Mouse (Mus musculus) adrenal gland, adult 18-20 months (tissue): ENCODE results near the gene Serpine1. TPM values are rescaled to one million over a fixed set of nuclear protein-coding genes. Genes with fewer than 3 reads are reported as not detected.

Source experiments
- DNase-seq, 2 experiments: peaks; one replicate each; pipeline ENCODE4 v3.0.0; 2021 to 2022; ENCODE audit warnings: low spot score in 2 of 2
- total RNA-seq, 2 experiments: library from RNA; stranded (reverse); gene quantifications; 1 replicate in 1 of 2; 2 replicates in 1 of 2; pipeline ENCODE4 v1.2.3; 2021

The Serpine1 gene
- total RNA-seq, 2 experiments from 2014 or later, result 3.3 to 17.1 TPM

DNA sequence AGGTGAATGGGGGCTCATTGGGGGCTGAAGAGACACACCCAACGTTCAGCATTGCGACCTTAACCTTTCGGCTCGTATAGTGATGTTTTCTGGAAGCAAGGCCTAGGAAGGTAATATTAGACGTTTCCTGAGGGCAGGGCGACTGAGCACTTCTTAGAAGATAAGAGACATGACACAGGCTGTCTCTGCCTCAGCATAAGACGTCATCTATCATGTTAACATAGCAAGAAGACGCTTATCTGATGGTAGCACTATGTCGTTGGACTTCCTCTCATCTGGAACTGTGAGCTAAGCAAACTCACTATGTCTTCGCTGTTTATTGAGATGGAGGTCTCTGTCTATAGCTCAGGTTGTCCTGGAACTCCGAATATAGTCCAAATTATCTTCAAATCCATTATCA, 26.4 kb upstream of the Serpine1 start:
- DNase-seq, result no peak

DNA sequence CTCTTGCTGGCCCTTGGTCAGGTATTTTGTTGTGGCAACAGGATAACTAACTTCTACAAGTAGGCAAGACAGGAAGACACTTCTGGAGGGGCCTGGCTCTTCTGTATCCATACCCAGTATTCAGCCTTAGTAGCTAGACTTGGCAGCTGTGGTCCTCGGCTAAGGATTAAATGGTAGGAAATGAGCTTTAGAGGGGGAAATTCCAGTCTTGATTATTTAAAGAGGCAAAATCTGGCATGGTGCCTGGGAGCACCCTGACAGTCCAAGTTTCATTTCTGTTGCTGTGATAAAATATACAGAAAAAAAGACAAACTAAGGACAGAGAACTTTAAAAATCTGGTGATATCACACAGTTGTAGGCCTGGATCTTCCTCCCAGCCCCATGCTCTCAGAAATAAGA, 24.0 kb upstream of the Serpine1 start:
- DNase-seq, result peak in 1 of 2 experiments; percentile 24

DNA sequence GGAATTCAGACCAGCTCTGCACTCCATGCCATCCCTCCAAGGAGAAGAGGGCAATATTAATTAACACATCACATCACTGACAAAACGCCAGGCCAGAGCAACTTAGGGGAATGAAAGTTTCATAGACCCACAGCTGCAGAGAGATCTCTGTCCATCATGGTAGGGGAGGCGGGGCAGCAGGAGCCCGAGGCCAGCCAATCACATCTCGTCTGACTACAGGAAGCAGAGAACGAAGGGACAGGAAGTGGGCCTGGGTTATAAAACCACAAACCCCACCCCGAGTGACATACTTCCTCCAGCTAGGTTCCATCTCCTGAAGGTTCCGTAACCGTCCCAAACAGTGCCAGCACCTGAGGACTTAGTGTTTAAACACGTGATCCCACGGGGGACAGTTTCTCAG, 23.1 kb upstream of the Serpine1 start:
- no peak for DNase-seq

DNA sequence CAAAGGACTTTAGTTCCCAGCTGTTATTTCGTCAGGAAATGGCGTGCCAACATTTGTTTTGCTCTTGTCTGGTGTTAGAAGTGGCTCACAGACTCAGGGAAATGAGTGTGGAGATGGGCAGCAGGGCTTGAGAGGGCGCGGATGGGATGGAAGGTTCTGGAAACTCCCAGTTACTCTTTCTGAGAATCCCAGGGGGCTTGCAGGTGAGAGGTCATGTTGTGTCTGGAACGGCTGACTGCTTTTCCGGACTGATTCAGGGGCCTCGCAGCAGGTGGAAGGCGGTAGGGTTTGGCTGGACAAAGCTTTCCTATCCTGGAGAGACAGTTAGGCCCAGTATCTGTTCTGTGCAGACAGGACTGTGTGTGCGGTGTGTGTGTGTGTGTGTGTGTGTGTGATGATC, 21.7 kb upstream of the Serpine1 start:
- DNase-seq, result no peak

DNA sequence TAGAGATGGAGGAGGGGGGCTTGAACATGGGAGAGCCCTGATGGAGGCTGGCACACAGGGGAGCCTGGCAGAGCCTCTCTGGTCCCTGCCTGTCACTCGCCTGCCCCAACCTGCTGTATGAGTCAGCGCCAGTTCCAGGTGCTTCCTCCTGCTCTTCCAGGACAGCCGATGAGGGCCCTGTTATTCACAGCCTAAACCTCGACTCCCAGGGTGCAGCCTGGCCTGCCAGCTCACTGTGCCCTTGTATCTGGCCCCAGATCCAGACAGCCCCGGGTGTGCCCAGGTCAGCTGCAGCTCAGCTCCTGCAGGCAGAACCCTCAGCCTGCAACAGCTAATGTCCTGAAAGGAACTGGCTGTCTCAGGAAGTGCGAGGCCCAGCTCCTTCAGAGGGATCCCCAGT, 19.5 kb upstream of the Serpine1 start:
- DNase-seq, result no peak

DNA sequence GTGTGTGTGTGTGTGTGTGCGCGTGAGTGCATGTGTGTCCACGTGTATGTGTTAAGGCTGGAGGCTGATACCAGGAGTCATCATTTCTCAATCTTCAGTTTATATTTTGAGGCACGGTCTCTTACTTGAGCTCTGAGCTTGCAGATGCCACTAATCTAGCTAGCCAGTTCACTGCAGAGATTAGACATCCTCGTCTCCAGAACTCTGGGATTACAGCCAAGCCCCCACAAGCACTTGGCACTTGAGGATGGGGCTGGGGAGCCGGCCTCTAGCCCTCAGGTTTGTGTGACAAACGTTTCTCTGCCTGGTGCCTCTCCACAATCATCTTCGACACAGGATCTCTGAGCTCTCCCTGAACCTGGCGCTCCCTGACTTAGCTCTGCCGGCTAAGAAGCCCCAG, 18.8 kb upstream of the Serpine1 start:
- no peak for DNase-seq

DNA sequence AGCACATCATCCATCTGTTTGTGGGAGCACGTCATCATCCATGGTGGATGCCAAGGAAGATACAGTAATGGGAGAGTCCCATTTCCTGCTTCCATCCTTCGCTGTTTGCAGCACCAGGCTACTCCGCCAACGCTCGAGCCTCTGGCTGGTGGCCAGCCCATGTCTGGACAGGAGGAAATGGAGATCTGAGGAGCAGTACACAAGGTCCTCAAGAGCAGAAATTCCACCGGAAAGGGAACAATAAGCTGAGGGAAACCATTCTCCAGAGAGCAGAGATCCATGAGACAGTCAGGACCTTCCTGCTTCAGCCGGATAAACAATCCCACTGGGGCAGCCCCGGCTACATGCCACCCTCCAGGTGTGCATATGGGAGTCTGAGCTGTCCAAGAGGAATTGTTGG, 15.3 kb upstream of the Serpine1 start:
- peak; percentile 21 to 59 for DNase-seq

DNA sequence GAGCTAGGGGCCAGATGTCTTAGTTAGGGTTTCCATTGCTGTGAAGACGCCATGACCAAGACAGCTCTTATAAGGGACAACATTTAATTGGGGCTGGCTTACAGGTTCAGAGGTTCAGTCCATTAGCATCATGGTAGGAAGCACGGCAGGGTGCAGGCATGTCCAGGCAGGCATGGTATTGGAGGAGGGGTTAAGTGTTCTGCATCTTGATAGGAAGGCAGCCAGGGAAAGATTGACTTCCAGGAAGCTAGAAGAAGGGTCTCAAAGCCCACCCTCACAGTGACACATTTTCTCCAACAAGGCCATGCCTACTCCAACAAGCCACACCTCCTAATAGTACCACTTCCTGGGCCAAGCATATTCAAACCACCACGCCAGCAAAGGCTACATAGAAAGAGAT, 13.7 kb upstream of the Serpine1 start:
- DNase-seq, result no peak

DNA sequence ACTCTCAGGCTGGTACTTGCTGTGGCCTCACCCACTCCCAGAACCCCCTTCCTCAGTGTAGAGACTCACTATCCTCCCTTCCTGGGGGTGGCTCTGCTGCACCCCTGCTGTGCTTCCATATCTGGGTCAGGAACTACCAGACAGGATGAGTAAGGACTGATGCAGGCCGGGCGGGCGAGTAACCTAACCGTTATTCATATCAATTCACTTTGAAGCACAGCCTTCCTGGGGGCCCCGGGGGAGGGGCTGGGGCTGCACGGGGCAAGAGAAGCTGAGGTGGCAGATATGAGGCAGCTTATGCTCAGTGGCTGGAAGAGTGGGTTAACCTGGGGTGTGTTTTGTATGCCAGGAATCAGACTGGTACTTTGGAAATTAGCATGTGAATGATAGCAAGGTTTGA, 13.0 kb upstream of the Serpine1 start:
- no peak for DNase-seq

DNA sequence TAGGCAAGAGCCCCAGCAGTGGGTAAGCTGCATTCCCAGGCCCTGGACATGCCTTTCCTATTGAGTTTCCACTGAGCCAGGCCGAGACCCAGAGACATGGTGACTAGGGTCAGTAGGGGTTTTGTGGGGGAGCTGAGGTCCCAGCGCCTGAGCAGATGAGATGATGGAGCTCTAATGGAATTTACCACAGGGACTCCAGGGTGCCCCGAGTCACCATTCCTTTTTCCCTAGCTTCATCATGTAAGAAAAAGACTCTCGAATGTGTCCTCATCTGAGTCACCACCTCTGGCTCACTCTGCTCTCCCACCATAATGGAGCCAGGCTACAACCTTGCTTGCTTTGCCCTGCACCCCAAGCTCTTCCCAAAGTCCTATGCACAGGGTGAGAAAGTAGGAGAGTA, 11.0 kb upstream of the Serpine1 start:
- no peak for DNase-seq

DNA sequence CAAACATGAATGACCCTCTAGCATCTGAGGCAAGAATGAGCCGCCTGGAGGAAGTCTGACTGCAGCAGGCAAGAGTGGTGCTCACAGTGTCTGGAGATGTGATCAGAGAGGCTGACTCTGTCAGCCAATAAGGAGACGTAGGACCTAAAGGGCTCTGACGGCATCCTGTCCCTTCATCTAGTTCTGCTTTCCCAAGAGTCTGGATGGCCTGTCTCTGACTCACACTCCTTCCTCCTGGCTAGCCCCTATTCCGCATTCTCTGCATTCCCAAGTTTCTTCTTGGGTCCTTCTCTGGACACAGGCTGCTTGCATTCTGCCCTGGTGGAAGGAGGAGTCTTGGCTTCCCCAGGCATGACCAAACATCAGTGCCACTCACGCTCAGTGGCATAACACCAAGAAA, 7.8 kb upstream of the Serpine1 start:
- no peak for DNase-seq

DNA sequence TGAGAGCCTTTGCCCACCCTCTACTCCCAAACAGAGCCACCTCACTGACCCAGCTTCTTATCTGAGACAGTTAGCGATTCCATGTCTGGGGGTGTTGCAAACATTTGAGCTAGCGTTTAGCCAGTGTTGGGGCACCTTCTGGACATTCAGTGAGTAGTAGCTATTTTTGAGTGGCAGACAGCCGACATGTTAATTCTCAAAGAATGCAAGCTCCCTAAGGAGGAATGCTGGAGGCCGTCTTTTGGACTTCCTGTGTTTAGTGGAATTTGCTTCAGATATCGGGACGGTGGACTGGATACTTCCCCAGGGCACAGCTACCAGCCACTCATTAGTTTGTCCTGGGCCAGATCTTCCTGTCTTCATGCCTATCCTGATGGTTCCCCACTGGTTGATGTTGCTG, 6.5 kb upstream of the Serpine1 start:
- no peak for DNase-seq

DNA sequence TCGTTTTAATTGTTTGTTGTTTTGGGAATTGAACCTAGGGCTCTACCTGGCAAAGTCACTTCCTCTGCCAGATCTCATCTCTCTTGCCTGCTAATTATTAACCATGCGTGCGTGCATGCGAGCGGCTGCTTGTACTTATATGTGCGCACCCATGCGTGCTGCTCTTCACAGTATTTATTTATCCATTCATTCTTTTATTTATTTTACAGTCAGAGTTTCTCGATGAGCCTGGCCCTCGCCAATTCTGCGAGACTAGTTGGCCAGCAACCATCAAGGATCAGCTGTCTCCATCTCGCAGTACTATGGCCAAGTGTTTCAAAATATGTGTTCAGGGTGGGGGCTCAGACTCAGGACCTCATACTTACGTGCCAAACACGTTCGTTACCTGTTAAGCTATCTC, 6.0 kb upstream of the Serpine1 start:
- DNase-seq, result no peak

DNA sequence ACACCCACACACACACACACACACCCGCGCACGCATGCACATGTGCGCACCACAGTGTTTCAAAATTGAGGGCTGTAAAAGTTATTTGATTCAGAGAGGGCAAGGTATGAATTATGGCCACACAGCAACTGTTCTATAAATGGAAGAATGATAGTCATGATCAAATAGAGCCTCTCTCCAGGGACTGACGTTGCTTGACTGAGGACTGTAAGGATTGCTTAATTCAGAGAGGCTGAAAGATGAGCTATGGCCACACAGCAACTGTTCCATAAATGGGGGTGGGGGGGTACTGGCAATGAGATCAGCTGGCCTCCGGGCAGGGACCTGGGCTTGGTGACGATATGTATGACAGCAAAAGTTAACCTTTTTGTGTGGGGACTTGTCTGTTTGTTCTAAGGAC, 5.1 kb upstream of the Serpine1 start:
- no peak for DNase-seq

DNA sequence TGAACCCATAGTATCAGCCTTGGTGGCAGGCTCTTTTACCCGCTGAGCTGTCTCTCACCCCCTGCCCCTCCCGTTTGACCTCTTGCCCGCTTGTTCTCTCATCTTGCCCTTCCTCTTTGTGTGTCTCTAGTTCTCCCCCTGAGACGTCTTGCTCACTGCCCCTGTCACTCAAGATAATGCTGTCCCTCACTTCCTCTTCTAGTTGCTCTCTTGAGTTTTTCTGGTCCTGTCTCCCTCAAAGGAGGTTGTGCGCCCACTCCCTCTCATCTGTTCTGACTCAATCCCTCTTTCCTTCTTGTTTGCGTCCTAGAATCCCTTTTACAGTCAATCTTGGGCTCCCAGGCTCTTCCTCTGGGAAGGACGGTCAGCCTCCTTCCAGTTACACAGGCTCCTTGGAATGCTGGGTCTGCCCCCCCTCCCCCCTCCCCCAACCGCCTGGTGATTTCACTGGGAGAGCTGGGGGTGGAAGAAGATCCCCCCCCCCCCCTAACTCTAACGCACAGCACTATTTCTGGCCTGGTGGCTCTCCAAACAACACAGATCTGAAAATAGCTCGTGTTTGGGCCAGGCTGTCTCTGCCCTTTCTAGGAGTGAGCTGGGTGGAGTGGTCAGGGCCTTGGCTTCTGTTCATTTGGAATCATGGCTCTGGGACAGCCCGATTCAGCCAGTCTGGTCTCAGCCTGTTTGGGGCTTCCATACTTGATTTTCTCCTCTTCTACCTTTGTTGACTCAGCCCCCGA, 4.3 kb upstream of the Serpine1 start:
- no peak for DNase-seq

DNA sequence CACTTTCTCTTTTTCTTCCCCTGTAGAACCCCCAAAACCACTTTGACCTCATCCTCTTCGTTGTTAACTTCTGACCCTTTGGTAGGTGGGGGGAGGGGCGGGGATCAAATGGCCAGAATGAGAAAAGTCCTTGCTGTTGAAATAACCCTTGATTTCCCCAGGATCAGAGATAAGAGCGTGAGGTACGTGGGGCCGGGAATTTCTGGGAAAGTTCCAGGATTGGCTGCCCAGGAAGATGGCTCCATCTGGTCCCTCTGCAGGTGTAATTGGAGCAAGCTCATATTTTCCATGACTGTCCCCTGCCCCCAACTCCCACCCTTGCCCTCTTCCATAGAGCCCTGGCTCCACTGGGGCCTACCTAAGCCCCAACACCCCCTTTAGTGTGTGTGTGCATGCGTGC, 3.7 kb upstream of the Serpine1 start:
- no peak for DNase-seq

DNA sequence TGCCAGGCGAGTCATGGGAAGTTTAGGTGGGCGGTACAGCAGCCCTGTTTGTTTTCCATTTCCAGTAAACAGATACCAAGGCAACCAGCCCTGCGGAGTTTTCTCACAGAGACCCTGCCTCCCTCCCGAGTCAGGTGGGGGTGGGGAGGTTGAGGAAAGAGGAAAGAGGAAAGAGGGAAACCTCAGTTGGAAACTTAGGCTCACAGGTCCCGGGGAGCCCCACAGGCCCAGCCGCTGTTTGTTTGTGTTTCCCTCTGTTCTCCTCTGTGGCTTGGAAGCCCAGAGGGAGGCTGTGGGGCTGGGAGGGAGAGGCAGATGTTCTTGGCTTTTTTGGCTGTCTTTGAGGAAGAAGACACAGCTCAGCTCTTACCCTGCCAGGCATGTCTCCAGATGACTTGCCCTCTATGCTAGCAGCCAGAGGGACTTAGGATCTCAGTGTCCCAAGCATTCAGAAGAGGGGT, 2.2 kb upstream of the Serpine1 start:
- no peak for DNase-seq

DNA sequence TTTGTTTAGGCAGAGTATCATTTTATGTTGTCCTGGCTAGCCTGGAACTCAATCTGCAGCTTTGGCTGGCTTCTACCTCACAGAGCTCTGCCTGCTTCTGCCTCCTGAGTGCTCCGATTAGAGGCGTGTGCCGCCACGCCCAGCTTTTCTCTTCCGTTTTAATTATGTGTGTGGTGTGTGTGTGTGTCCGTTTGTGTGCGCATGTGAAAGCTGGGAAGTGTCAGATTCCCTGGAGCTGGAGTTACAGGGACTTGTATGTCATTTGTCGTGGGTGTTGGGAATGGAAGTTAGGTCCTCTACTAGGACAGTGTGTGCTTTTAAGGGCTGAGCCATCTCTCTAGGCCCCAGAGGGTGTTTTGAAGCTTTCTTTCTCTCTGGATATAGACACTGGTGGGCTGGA, 1.1 kb upstream of the Serpine1 start:
- no peak for DNase-seq

DNA sequence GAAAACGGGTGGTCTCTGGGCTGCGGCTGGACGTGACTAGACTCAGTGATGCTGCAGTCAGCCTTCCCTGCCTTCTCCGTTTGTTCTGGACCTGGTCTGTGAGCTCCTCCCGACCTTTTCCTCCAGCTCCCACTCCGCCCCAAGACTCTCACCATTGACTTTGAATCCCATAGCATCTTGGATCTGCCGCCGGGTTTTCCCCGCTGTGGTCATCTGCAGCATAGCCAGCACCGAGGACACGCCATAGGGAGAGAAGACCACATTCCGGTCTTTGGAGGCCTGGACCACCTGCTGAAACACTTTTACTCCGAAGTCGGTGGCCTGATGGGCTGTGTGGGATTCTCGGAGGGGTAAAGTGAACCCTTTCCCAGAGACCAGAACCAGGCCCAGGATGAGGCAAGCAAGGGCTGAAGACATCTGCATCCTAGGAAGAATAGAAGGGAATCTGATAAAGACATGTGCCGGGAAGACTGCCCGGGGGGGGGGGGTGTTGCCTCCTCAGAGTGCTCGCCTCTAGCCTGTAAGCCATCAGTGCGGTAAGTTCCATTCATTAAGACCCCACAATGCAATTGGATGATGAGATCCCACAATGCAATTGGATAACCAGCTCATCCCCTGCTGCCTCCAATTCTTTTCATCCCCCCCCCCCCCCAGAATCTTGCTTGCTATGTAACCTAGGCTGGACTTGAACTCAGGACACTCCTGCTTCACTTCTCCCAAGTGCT, 1.0 kb downstream of the Serpine1 start:
- DNase-seq, result no peak

DNA sequence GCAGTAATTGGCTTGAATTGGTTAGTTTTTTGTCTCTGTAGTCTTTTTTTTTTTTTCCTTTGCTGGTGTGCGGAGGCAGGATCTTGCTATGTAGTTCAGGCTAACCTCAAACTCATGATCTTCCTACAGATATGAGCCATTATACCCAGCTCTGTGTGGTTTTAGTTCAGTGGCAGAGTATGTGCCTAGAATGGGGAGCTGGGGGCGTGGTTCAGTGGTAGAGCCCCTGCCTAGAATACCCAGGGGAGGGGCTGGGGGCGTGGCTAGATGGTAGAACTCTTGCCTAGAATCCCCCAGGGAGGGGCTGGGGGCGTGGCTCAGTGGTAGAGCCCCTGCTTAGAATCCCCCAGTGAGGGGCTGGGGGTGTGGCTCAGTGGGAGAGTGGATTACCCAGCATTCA, 3.4 kb downstream of the Serpine1 start:
- no peak for DNase-seq

DNA sequence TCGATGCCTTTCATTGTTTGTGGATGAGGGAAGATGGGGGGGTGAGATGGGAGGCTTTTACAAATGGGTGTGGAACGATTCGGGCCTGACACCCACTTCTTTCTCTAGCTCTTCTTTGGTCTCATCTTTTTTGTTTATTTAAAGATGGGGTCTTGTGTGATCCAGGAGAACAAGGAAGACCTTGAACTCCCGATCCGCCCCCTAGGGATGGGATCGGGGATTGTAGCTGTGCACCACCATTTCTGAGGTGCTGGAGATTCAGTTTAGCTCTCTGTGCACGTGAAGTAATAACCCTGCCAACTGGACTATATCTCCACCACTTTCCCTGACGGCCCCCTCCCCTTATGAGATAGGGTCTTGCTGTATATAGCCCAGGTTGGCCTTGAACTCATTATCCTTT, 6.1 kb downstream of the Serpine1 start:
- no peak for DNase-seq

DNA sequence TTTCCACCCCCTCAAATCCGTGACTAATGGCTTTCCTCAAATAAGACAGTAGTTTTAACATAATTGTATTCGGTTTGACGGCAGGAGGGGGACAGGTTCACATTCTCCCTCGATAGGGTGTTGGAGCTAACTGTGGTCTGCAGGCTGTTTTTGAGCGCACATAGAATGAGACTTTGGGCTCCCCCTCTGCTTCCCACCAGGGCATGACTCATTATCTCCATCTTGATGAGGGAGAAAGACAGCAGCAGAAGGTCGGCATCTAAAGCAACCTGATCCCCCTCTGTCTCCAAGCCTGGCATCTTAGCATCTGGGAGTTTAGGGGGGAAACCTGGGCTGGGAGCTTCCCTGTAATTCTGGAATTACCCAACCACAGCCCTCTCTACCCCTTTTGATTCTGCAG, 6.6 kb downstream of the Serpine1 start:
- DNase-seq, result no peak

DNA sequence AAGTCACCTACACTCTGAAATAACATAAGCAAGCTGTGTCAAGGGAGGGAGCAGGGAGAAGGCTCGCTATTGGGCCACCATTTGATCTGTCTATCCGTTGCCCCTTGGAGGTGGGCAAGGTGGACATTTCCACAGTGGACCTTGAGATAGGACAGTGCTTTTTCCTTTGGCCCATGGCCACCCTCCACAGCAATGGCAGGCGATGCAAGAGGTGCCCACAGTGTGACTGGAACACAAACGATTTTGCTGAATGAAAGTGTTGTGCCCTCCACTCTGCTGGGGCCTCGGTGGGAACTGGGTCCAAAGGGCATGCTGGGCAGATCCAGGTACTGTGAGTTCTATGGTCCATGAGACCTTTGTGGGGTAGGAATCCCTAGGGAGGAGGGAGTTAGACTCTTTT, 9.5 kb downstream of the Serpine1 start:
- no peak for DNase-seq
